Mouse (Mus musculus) neutrophil, adult 65 days (primary cell): ENCODE measurements around the gene Olfr785. TPM values are rescaled to one million over a fixed set of nuclear protein-coding genes. Genes with fewer than 3 reads are reported as not detected.

Source experiments
- total RNA-seq: library from RNA; stranded (reverse); gene quantifications from 2 replicates; pipeline ENCODE4 v1.2.4, GENCODE M21; 2023

Gene Olfr785
- total RNA-seq = not detected in 2 replicates

GRCm38 (mm10) chr10:129405126-129405525, at the start of gene Olfr785:
Gene Olfr785 (plus strand): TSS chr10:129405426.

GRCm38 (mm10) chr10:129383783-129384182, 21.4 kb upstream of the Olfr785 start, which contains the start of gene Olfr784:
Gene Olfr784 (plus strand): TSS chr10:129384083.

GRCm38 (mm10) chr10:129427006-129427405, 21.8 kb downstream of the Olfr785 start, which contains the start of gene Olfr786:
Gene Olfr786 (plus strand): TSS chr10:129427306.

Other genes starting within 250 kb of the Olfr785 start
- gene Olfr771, start 240.7 kb upstream of the Olfr785 start, total RNA-seq = not detected in 2 replicates
- gene Olfr772, start 227.5 kb upstream of the Olfr785 start, total RNA-seq = not detected in 2 replicates
- not detected in 2 replicates for gene Olfr773, start 218.0 kb upstream of the Olfr785 start, total RNA-seq
- gene Olfr774, start 169.2 kb upstream of the Olfr785 start, total RNA-seq = not detected in 2 replicates
- gene Olfr775, start 157.0 kb upstream of the Olfr785 start, total RNA-seq = not detected in 2 replicates
- gene Olfr776, start 146.3 kb upstream of the Olfr785 start, total RNA-seq = not detected in 2 replicates
- gene Olfr777, start 133.9 kb upstream of the Olfr785 start, total RNA-seq = not detected in 2 replicates
- gene Olfr780, start 87.3 kb upstream of the Olfr785 start, total RNA-seq = not detected in 2 replicates
- gene Olfr781, start 76.6 kb upstream of the Olfr785 start, total RNA-seq = not detected in 2 replicates
- gene Olfr782, start 56.6 kb upstream of the Olfr785 start, total RNA-seq = not detected in 2 replicates
- gene Olfr784, start 21.3 kb upstream of the Olfr785 start, total RNA-seq = 0.28 TPM in 1 of 2 replicates, not detected in the other
- not detected in 2 replicates for gene Olfr786, start 21.9 kb downstream of the Olfr785 start, total RNA-seq
- not detected in 2 replicates for gene Olfr787, start 56.4 kb downstream of the Olfr785 start, total RNA-seq
- not detected in 2 replicates for gene Olfr788, start 65.6 kb downstream of the Olfr785 start, total RNA-seq
- 0.09 TPM in 1 of 2 replicates, not detected in the other for gene Olfr789, start 79.3 kb downstream of the Olfr785 start, total RNA-seq
- not detected in 2 replicates for gene Olfr790, start 93.1 kb downstream of the Olfr785 start, total RNA-seq
- gene Olfr791, start 116.4 kb downstream of the Olfr785 start, total RNA-seq = not detected in 2 replicates
- gene Olfr792, start 133.7 kb downstream of the Olfr785 start, total RNA-seq = not detected in 2 replicates
- gene Olfr794, start 162.2 kb downstream of the Olfr785 start, total RNA-seq = not detected in 2 replicates
- gene Olfr796, start 207.1 kb downstream of the Olfr785 start, total RNA-seq = not detected in 2 replicates
- gene Olfr798, start 222.5 kb downstream of the Olfr785 start, total RNA-seq = not detected in 2 replicates
- not detected in 2 replicates for gene Olfr799, start 232.1 kb downstream of the Olfr785 start, total RNA-seq